Mouse (Mus musculus): Measurements from ENCODE around the gene Pcdh19.
"Not testable (repeated sequence)": the region's sequence is repeated elsewhere in the genome, so short reads cannot be mapped to it uniquely, and the experiment has no call there.

Pcdh19 gene

GRCm38 (mm10) chrX:133688840-133689239 is at the start of gene Pcdh19:
TSS of gene Pcdh19 (minus strand) at chrX:133688987.
- POLR2A ChIA-PET = interaction anchor here in 3 of 4 experiments (0.7 to 3.5 kb wide), 7 partner anchors 11 to 1320 kb away, joined by 3 to 29 read pairs (median 12); no protein-coding TSS in a partner anchor

GRCm38 (mm10) chrX:133735871-133736270 is 47.1 kb upstream of the Pcdh19 start:
- CTCF ChIA-PET = interaction anchor here in 1 of 4 experiments (1.1 kb wide), 1 partner anchor 211 kb away, joined by 4 read pairs; no protein-coding TSS in a partner anchor
- POLR2A ChIA-PET = no interaction called here

More at GRCm38 (mm10) chrX:133688840-133689239, at the start of gene Pcdh19:
- CTCF ChIA-PET = no interaction called here

DNA sequence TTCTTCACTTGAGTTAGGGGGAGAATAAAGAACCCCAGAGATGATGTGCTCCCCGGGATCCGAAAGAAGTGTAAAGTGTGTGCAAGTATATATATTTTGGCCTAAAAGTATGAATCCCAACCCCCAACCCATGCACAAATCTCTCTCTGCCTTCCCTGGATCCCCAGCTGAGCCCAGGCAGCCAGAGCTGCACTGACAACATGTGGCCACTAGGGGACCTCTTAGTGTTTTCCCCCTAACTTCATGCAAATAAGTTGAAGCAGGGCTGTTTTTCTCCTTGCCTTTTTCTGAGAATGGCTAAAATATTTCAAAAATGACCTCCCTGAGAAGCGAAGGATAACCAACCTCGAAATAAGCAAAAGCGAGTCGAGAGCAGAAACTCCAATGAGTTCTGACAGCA is 46.2 kb upstream of the Pcdh19 start:
- POLR2A ChIA-PET = interaction anchor here in 1 of 4 experiments (0.6 kb wide), 1 partner anchor 429 kb away, joined by 3 read pairs; no protein-coding TSS in a partner anchor
- CTCF ChIA-PET = interaction anchor here in 2 of 4 experiments (0.7 to 1.1 kb wide), 3 partner anchors 138 to 1401 kb away, joined by 3 to 4 read pairs (median 3); no protein-coding TSS in a partner anchor

- ChIA-PET CTCF (no interaction called here), POLR2A (no interaction called here)
Observed at GRCm38 (mm10) chrX:133721517-133721916, 32.7 kb upstream of the Pcdh19 start.

- ChIA-PET CTCF (no interaction called here), POLR2A (no interaction called here)
Observed at GRCm38 (mm10) chrX:133710621-133711020, 21.8 kb upstream of the Pcdh19 start.

DNA sequence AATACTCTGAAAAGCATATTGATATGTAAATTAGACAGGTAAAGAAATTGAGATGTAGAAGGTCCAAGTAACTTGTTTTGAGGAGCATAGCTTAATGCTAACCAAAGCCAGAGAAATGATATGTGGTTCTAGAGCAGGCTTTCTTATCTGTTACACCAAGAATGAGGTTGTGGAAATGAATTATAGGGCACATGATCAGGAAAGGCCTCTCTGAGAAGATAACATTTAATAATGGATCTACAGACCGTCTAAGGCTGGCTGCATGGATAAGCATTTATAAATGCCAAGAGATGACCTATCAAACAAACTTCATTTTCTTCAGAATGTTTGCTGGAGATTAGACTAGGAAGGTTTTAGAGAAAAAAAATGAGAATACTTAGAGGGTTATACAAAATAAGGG is 14.1 kb upstream of the Pcdh19 start:
- POLR2A ChIA-PET = no interaction called here
- CTCF ChIA-PET = no interaction called here

DNA sequence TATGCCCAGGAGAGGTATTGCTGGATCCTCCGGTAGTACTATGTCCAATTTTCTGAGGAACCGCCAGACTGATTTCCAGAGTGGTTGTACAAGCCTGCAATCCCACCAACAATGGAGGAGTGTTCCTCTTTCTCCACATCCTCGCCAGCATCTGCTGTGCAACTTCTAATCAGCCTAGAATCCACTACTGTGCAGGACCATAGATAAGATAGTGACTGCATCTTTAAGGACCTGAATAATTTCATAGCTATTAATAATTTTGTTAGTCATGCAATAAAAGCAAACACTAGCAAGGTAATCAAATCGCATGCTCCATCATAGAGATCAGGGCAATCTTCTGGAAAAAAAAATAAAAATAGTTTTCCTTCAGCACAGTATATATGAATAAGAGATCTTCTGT is 9.1 kb upstream of the Pcdh19 start:
- POLR2A ChIA-PET, CTCF ChIA-PET: not testable (repeated sequence)

- POLR2A ChIA-PET = no interaction called here
- CTCF ChIA-PET = no interaction called here
Observed at GRCm38 (mm10) chrX:133696461-133696860, 7.7 kb upstream of the Pcdh19 start.

GRCm38 (mm10) chrX:133693037-133693760 is 4.4 kb upstream of the Pcdh19 start:
- ChIA-PET POLR2A (interaction anchor here in 1 of 4 experiments (0.6 kb wide), 1 partner anchor 292 kb away, joined by 3 read pairs; no protein-coding TSS in a partner anchor), CTCF (no interaction called here)

DNA sequence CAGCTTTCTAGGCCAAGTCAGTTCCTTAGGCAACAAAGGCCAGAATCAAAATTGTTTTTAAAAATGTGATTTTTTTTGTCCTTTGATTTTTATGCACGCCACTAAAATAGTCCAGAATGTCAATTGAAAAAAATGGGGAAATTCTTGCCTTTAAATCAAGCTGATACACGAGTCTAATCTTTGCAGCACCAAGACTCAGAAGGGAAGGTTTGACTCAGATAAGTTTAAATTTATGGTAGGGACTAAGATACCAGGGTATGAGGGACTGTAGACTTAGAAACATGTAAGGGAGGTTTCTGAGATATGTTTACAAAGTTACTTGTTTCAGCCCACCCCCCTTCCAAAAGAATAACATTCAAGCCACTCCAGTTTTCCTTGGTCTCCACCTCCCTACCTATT is 3.6 kb upstream of the Pcdh19 start:
- POLR2A ChIA-PET = interaction anchor here in 1 of 4 experiments (0.6 kb wide), 1 partner anchor 291 kb away, joined by 3 read pairs; no protein-coding TSS in a partner anchor
- CTCF ChIA-PET = interaction anchor here in 1 of 4 experiments (1.1 kb wide), 1 partner anchor 19 kb away, joined by 4 read pairs; no protein-coding TSS in a partner anchor

DNA sequence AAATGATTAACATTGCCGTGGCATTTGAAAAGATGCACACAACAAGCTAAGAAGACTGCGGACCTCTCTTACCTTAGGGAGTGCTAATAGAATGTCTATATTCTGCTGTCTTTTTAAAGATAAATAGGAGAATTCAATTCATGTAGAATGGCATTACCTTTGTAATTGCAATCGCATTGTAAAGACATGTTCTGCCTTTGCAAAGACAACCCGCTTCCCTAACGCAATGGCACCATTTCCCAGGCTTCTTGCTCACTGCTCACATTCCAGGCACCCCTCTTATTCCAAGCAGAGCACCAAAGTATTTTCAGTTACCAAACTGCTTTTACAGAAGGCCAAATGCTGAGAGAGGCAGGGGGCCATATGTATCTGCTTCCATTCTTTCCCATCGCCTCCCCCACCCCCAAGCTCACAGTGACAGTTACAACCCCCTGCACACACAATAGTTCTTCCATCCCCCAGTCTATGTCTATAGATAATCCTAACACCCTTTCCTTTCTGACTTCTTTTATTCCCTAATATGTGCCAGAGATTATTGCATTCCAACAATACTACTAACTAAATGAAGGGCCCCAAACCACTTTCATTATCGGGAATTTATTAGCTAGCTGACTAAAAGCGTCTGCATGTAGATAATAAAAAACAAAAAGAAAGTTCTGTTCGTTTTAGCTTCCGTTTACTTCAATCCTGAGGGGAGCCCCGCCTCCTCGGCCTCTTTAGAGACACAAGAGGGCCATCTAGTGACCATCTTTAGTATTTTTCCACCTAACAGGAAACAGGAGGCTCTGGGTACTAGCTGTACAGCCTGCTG is 3.0 kb upstream of the Pcdh19 start:
- ChIA-PET CTCF (interaction anchor here in 3 of 4 experiments (0.6 to 1.1 kb wide), 3 partner anchors 13 to 31 kb away, joined by 3 to 9 read pairs (median 4); no protein-coding TSS in a partner anchor), POLR2A (interaction anchor here in 1 of 4 experiments (1.5 kb wide), 1 partner anchor 18 kb away, joined by 4 read pairs; no protein-coding TSS in a partner anchor)

GRCm38 (mm10) chrX:133690822-133691221 is 2.0 kb upstream of the Pcdh19 start:
- ChIA-PET POLR2A (interaction anchor here in 2 of 4 experiments (0.6 to 1.5 kb wide), 2 partner anchors 17 to 278 kb away, joined by 3 to 4 read pairs; no protein-coding TSS in a partner anchor), CTCF (interaction anchor here in 1 of 4 experiments (0.8 kb wide), 1 partner anchor 13 kb away, joined by 9 read pairs; no protein-coding TSS in a partner anchor)

DNA sequence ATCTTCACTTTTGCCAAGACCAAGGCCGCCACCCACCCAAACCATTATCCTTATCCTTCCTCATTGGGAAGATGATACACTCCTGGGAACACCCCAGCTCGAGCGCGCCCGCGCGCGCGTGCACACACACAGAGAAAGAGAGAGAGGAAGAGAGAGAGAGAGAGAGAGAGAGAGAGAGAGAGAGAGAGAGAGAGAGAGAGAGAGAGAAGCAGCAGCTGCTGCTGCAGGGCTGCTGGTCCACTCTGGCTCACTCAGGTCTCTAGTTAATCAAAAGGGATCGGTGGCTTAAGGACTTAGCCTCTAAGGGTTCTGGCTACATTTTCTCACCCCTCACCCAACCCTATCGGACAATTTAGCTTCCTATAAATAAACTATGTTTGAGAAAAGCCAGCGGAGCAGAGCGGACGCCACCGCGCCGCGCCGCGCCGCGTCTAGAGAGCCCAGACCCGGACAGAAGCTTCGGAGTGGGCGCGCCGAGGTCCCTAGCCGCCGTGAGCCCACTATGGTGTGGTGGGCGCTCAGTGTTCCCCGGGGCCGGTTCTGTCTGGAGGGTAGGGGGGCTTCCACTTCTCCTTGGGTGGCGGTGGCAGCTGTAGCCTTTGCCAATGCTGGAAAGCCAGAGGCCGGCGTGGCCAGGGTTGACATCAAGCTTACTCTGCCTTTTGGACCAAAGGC is 926 bp upstream of the Pcdh19 start:
- ChIA-PET POLR2A (interaction anchor here in 3 of 4 experiments (0.7 to 3.5 kb wide), 3 partner anchors 12 to 1320 kb away, joined by 3 to 23 read pairs (median 12); no protein-coding TSS in a partner anchor), CTCF (interaction anchor here in 1 of 4 experiments (0.7 kb wide), 1 partner anchor 360 kb away, joined by 6 read pairs; no protein-coding TSS in a partner anchor)

GRCm38 (mm10) chrX:133688156-133688555 is 631 bp downstream of the Pcdh19 start:
- ChIA-PET CTCF (no interaction called here), POLR2A (interaction anchor here in 3 of 4 experiments (0.6 to 3.5 kb wide), 11 partner anchors 10 to 608 kb away, joined by 3 to 29 read pairs (median 10); no protein-coding TSS in a partner anchor)

GRCm38 (mm10) chrX:133687666-133688151 is 1.1 kb downstream of the Pcdh19 start:
- CTCF ChIA-PET = no interaction called here
- POLR2A ChIA-PET = interaction anchor here (0.6 to 3.5 kb wide), 13 partner anchors 10 to 609 kb away, joined by 3 to 29 read pairs (median 6); no protein-coding TSS in a partner anchor

DNA sequence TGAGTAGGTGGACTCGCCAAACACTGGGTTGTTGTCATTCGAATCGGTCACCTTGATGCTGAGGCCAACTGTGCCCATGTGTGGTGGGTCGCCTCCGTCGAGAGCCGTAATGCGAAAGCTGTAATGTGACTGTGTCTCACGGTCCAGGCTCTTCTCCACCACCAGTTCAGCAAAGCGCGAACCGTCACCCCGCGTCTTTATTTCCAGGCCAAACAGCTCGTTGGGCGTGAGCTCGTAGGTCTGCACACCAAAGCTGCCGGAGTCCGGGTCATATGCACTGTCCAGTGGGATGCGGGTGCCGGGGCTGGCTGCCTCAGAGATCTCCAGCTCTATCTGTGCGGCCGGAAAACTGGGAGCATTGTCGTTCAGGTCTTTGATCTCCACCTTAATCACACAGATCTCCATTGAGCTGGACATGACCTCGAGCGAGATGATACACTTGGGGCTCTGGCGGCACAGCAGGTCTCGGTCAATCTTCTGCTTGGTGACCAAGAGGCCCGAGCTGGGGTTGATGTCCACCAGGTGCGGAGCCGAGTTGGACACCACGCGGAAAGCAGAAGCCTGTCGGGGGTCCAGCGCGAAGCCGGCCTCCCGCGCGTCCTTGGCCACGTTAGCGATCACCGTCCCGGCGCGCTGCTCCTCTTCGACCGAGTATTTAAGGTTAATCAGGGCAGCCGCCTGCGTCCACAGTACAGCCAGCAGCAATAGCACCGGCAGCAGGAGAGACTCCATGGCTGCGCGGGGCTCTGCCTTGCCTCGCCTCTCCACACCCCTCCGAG is 2.1 kb downstream of the Pcdh19 start:
- CTCF ChIA-PET = no interaction called here

DNA sequence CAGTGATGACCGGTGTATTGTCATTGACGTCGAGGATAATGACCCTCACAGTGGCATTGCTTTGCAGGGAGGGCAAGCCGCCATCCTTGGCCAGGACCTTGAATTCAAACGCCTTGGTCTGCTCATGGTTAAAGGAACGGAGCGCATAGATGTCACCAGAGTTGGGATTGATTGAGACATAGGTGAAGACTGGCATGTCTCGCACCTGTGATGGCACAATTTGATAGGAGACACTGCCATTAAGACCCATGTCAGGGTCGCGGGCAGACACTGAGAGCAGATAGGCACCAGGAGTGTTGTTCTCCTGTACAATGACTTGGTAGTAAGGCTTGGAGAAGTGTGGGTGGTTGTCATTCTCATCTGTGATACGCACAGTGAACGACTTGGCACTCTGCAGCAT is 3.2 kb downstream of the Pcdh19 start:
- ChIA-PET CTCF (no interaction called here), POLR2A (interaction anchor here in 3 of 4 experiments (2.0 to 2.9 kb wide), 3 partner anchors 10 to 12 kb away, joined by 5 to 11 read pairs (median 5); no protein-coding TSS in a partner anchor)

More for the DNA sequence above, 2.1 kb downstream of the Pcdh19 start:
- POLR2A ChIA-PET = interaction anchor here (1.0 to 3.5 kb wide), 10 partner anchors 9 to 898 kb away, joined by 3 to 29 read pairs (median 8); partner anchors contain the start of gene Rpl36a (in 1 of the 4)

- ChIA-PET POLR2A (interaction anchor here in 2 of 4 experiments (2.0 to 2.2 kb wide), 2 partner anchors 9 to 10 kb away, joined by 5 read pairs; no protein-coding TSS in a partner anchor), CTCF (no interaction called here)
Observed at GRCm38 (mm10) chrX:133683961-133684360, 4.8 kb downstream of the Pcdh19 start.
